Mouse (Mus musculus) E14TG2a.4 (cell line): ENCODE results near the gene Pla2g12a.
A peak's percentile ranks its signal among the peaks of the same experiment; 100 is the strongest.

Experiments
- H3K27me3 ChIP-seq: 2 replicates; pipeline ENCODE4 v1.6.1; 2014; ENCODE audit warnings: low read length, control low read depth; ENCODE audit not compliant: insufficient read depth
- H3K36me3 ChIP-seq: 2 replicates; pipeline ENCODE4 v1.6.1; 2014; ENCODE audit warnings: low read length, control low read depth; ENCODE audit not compliant: insufficient read depth
- H3K4me1 ChIP-seq: replicated peaks from 2 replicates; pipeline ENCODE4 v1.6.1; 2014; ENCODE audit warnings: low read depth, low read length, control low read depth
- H3K4me3 ChIP-seq: replicated peaks from 2 replicates; pipeline ENCODE4 v1.5.1; 2014; ENCODE audit warnings: mild to moderate bottlenecking, low read length
- H3K9me3 ChIP-seq: 2 replicates; pipeline ENCODE4 v1.6.1; 2014; ENCODE audit warnings: low read length, control low read depth
- CTCF ChIP-seq: conservative IDR thresholded peaks from 2 replicates; pipeline ENCODE4 v1.5.1; 2014; ENCODE audit warnings: low read length
- NANOG ChIP-seq: IDR thresholded peaks from 2 replicates; pipeline ENCODE4 v1.6.1; 2014; ENCODE audit warnings: borderline replicate concordance, low read length, mixed read lengths
- POU5F1 ChIP-seq: IDR thresholded peaks from 2 replicates; pipeline ENCODE4 v1.6.1; 2014; ENCODE audit warnings: low read length, borderline replicate concordance

Pla2g12a gene

GRCm38 (mm10) chr3:129903866-129904265, 25.5 kb downstream of the Pla2g12a start:
- no peaks in the 10 kb centered on the region for H3K9me3 ChIP-seq
- no peaks in the 10 kb centered on the region; the same call in 1 of the 2 replicates for H3K36me3 ChIP-seq
- no peak overlapping the region for H3K4me3 ChIP-seq
- TF ChIP-seq POU5F1 (no peak), CTCF (no peak), NANOG (no peak)
- peaks cover 25% of the 10 kb centered on the region for H3K4me1 ChIP-seq
- H3K27me3 ChIP-seq: peaks cover 4% of the 10 kb centered on the region; the same call in 1 of the 2 replicates

GRCm38 (mm10) chr3:129904381-129905132, 26.2 kb downstream of the Pla2g12a start:
- TF ChIP-seq CTCF (no peak), POU5F1 (no peak), NANOG (no peak)
- Histone ChIP-seq H3K9me3 (no peaks in the 10 kb centered on the region), H3K4me3 (no peak overlapping the region), H3K4me1 (peaks cover 21% of the 10 kb centered on the region), H3K27me3 (peaks cover 4% of the 10 kb centered on the region; the same call in 1 of the 2 replicates), H3K36me3 (no peaks in the 10 kb centered on the region; the same call in 1 of the 2 replicates)

GRCm38 (mm10) chr3:129912025-129912424, 33.6 kb downstream of the Pla2g12a start:
- TF ChIP-seq NANOG (no peak), CTCF (no peak), POU5F1 (no peak)
- H3K36me3 ChIP-seq: no peaks in the 10 kb centered on the region
- 0 out of 2 replicates have a peak, but pooled peaks cover 4% of the 10 kb centered on the region for H3K4me1 ChIP-seq
- no peaks in the 10 kb centered on the region for H3K9me3 ChIP-seq
- no peak overlapping the region for H3K4me3 ChIP-seq
- H3K27me3 ChIP-seq: peaks cover 8% of the 10 kb centered on the region

- H3K4me1 ChIP-seq: 0 out of 2 replicates have a peak, but pooled peaks cover 4% of the 10 kb centered on the region
- no peaks in the 10 kb centered on the region for H3K9me3 ChIP-seq
- H3K4me3 ChIP-seq: no peak overlapping the region
- TF ChIP-seq NANOG: no peak
- no peak for TF ChIP-seq CTCF
- no peak for TF ChIP-seq POU5F1
- H3K27me3 ChIP-seq: peaks cover 8% of the 10 kb centered on the region
- no peaks in the 10 kb centered on the region for H3K36me3 ChIP-seq
These were observed 34.8 kb downstream of the Pla2g12a start for GRCm38 (mm10) chr3:129913241-129913640.

- no peak overlapping the region for H3K4me3 ChIP-seq
- H3K4me1 ChIP-seq: 0 out of 2 replicates have a peak, but pooled peaks cover 4% of the 10 kb centered on the region
- H3K27me3 ChIP-seq: peaks cover 8% of the 10 kb centered on the region
- TF ChIP-seq CTCF (no peak), POU5F1 (no peak), NANOG (no peak)
- no peaks in the 10 kb centered on the region for H3K9me3 ChIP-seq
- H3K36me3 ChIP-seq: no peaks in the 10 kb centered on the region
These were observed 39.0 kb downstream of the Pla2g12a start for GRCm38 (mm10) chr3:129917424-129917823.

GRCm38 (mm10) chr3:129918434-129918833, 40.0 kb downstream of the Pla2g12a start:
- Histone ChIP-seq H3K9me3 (no peaks in the 10 kb centered on the region), H3K4me1 (0 out of 2 replicates have a peak, but pooled peaks cover 4% of the 10 kb centered on the region), H3K27me3 (peaks cover 8% of the 10 kb centered on the region), H3K36me3 (no peaks in the 10 kb centered on the region), H3K4me3 (no peak overlapping the region)
- TF ChIP-seq POU5F1 (no peak), CTCF (peak; percentile 64), NANOG (no peak)

- no peaks in the 10 kb centered on the region for H3K9me3 ChIP-seq
- no peaks in the 10 kb centered on the region for H3K27me3 ChIP-seq
- no peak for TF ChIP-seq POU5F1
- no peak for TF ChIP-seq NANOG
- no peak for TF ChIP-seq CTCF
- H3K36me3 ChIP-seq: no peaks in the 10 kb centered on the region
- H3K4me1 ChIP-seq: no peaks in the 10 kb centered on the region
- no peak overlapping the region for H3K4me3 ChIP-seq
These were observed 45.2 kb downstream of the Pla2g12a start for GRCm38 (mm10) chr3:129923581-129923980.

GRCm38 (mm10) chr3:129925861-129926260, 47.5 kb downstream of the Pla2g12a start:
- H3K36me3 ChIP-seq: no peaks in the 10 kb centered on the region
- H3K9me3 ChIP-seq: no peaks in the 10 kb centered on the region
- H3K4me1 ChIP-seq: no peaks in the 10 kb centered on the region
- H3K27me3 ChIP-seq: no peaks in the 10 kb centered on the region
- no peak overlapping the region for H3K4me3 ChIP-seq
- no peak for TF ChIP-seq CTCF
- no peak for TF ChIP-seq NANOG
- TF ChIP-seq POU5F1: no peak
